Mouse (Mus musculus): ENCODE results near the gene Inhbc. TPM values are rescaled to one million over a fixed set of nuclear protein-coding genes. Genes with fewer than 3 reads are reported as not detected.

Inhbc gene
- polyA plus RNA-seq, 1 experiment from 2014 or later, result not detected

- Histone ChIP-seq H3K9ac (replicated peaks; ENCODE audit: low read length) (peak overlapping the region; percentile 72), H3K27me3 (ENCODE audit: control insufficient read depth, insufficient read depth, low read length) (no peaks in the 10 kb centered on the region), H3K27ac (replicated peaks; ENCODE audit: low read depth, low read length) (peak overlapping the region; percentile 89), H3K9me3 (replicated peaks; ENCODE audit: control insufficient read depth, low read length) (no peaks in the 10 kb centered on the region), H3K4me3 (ENCODE audit: low read depth, low read length) (peak overlapping the region; percentile 57), H3K4me1 (ENCODE audit: control insufficient read depth, insufficient read depth, low read length) (peaks cover 3% of the 10 kb centered on the region), H3K4me2 (ENCODE audit: low read depth, low read length) (peak overlapping the region; percentile 90), H3K36me3 (replicated peaks; ENCODE audit: control insufficient read depth, insufficient read depth, low read depth, low read length) (no peaks in the 10 kb centered on the region; the same call in 1 of the 2 replicates)
- DNase-seq (ENCODE audit: low spot score), result peak; percentile 89
- WGBS, result under 1% methylated on average over 40 of the region's 42 CpGs
- ATAC-seq (replicated peaks; ENCODE audit: insufficient number of reproducible peaks, low FRiP score, low TSS enrichment, low read depth), result 0 out of 2 replicates have a peak, but pooled peaks have one; percentile 5
These were observed 30.3 kb downstream of the Inhbc start for GRCm38 (mm10) chr10:127339683-127340576.

GRCm38 (mm10) chr10:127338930-127339682 is 31.1 kb downstream of the Inhbc start:
- H3K27ac ChIP-seq (replicated peaks; ENCODE audit: low read depth, low read length), result peak overlapping the region; percentile 72; the same call in 1 of the 2 replicates
- H3K4me3 ChIP-seq (ENCODE audit: low read depth, low read length), result peak overlapping the region; percentile 57
- no peaks in the 10 kb centered on the region; the same call in 1 of the 2 replicates for H3K36me3 ChIP-seq (replicated peaks; ENCODE audit: control insufficient read depth, insufficient read depth, low read depth, low read length)
- H3K9ac ChIP-seq (replicated peaks; ENCODE audit: low read length), result peak overlapping the region; percentile 55
- no peaks in the 10 kb centered on the region for H3K9me3 ChIP-seq (replicated peaks; ENCODE audit: control insufficient read depth, low read length)
- peak overlapping the region; percentile 90 for H3K4me2 ChIP-seq (ENCODE audit: low read depth, low read length)
- ATAC-seq (replicated peaks; ENCODE audit: insufficient number of reproducible peaks, low FRiP score, low TSS enrichment, low read depth) (peak; percentile 54), DNase-seq (ENCODE audit: low spot score) (peak; percentile 96)
- H3K27me3 ChIP-seq (ENCODE audit: control insufficient read depth, insufficient read depth, low read length), result no peaks in the 10 kb centered on the region
- under 1% methylated on average over 31 of the region's 31 CpGs for WGBS
- H3K4me1 ChIP-seq (ENCODE audit: control insufficient read depth, insufficient read depth, low read length), result peaks cover 3% of the 10 kb centered on the region

GRCm38 (mm10) chr10:127337536-127338099 is 32.6 kb downstream of the Inhbc start:
- Histone ChIP-seq H3K27ac (replicated peaks; ENCODE audit: low read depth, low read length) (no peak overlapping the region), H3K4me1 (ENCODE audit: control insufficient read depth, insufficient read depth, low read length) (peaks cover 3% of the 10 kb centered on the region), H3K9me3 (replicated peaks; ENCODE audit: control insufficient read depth, low read length) (no peaks in the 10 kb centered on the region), H3K4me3 (ENCODE audit: low read depth, low read length) (no peak overlapping the region), H3K4me2 (ENCODE audit: low read depth, low read length) (no peak overlapping the region), H3K36me3 (replicated peaks; ENCODE audit: control insufficient read depth, insufficient read depth, low read depth, low read length) (no peaks in the 10 kb centered on the region; the same call in none of the 2 replicates), H3K27me3 (ENCODE audit: control insufficient read depth, insufficient read depth, low read length) (no peaks in the 10 kb centered on the region), H3K9ac (replicated peaks; ENCODE audit: low read length) (no peak overlapping the region)
- 84% methylated on average over 6 of the region's 6 CpGs for WGBS
- DNase-seq (ENCODE audit: low spot score), result no peak
- ATAC-seq (replicated peaks; ENCODE audit: insufficient number of reproducible peaks, low FRiP score, low TSS enrichment, low read depth), result no peak

- no peak overlapping the region for H3K27ac ChIP-seq (replicated peaks; ENCODE audit: low read depth, low read length)
- H3K36me3 ChIP-seq (replicated peaks; ENCODE audit: control insufficient read depth, insufficient read depth, low read depth, low read length), result no peaks in the 10 kb centered on the region; the same call in none of the 2 replicates
- DNase-seq (ENCODE audit: low spot score), result no peak
- no peak overlapping the region for H3K4me2 ChIP-seq (ENCODE audit: low read depth, low read length)
- ATAC-seq (replicated peaks; ENCODE audit: insufficient number of reproducible peaks, low FRiP score, low TSS enrichment, low read depth), result no peak
- H3K27me3 ChIP-seq (ENCODE audit: control insufficient read depth, insufficient read depth, low read length), result no peaks in the 10 kb centered on the region
- WGBS, result 75% methylated on average over 5 of the region's 5 CpGs
- H3K4me1 ChIP-seq (ENCODE audit: control insufficient read depth, insufficient read depth, low read length), result peaks cover 3% of the 10 kb centered on the region
- H3K4me3 ChIP-seq (ENCODE audit: low read depth, low read length), result no peak overlapping the region
- H3K9ac ChIP-seq (replicated peaks; ENCODE audit: low read length), result no peak overlapping the region
- H3K9me3 ChIP-seq (replicated peaks; ENCODE audit: control insufficient read depth, low read length), result no peaks in the 10 kb centered on the region
These were observed 33.3 kb downstream of the Inhbc start for GRCm38 (mm10) chr10:127336952-127337351.

GRCm38 (mm10) chr10:127335271-127335670 is 35.0 kb downstream of the Inhbc start:
- Histone ChIP-seq H3K27ac (replicated peaks; ENCODE audit: low read depth, low read length) (no peak overlapping the region), H3K9me3 (replicated peaks; ENCODE audit: control insufficient read depth, low read length) (no peaks in the 10 kb centered on the region), H3K4me2 (ENCODE audit: low read depth, low read length) (no peak overlapping the region), H3K9ac (replicated peaks; ENCODE audit: low read length) (no peak overlapping the region), H3K4me1 (ENCODE audit: control insufficient read depth, insufficient read depth, low read length) (no peaks in the 10 kb centered on the region), H3K27me3 (ENCODE audit: control insufficient read depth, insufficient read depth, low read length) (no peaks in the 10 kb centered on the region), H3K36me3 (replicated peaks; ENCODE audit: control insufficient read depth, insufficient read depth, low read depth, low read length) (no peaks in the 10 kb centered on the region; the same call in none of the 2 replicates), H3K4me3 (ENCODE audit: low read depth, low read length) (no peak overlapping the region)
- ATAC-seq (replicated peaks; ENCODE audit: insufficient number of reproducible peaks, low FRiP score, low TSS enrichment, low read depth) (no peak), DNase-seq (ENCODE audit: low spot score) (no peak)
- 71% methylated on average over 1 of the region's 1 CpGs for WGBS

GRCm38 (mm10) chr10:127333152-127333551 is 37.1 kb downstream of the Inhbc start:
- H3K4me3 ChIP-seq (ENCODE audit: low read depth, low read length), result no peak overlapping the region
- DNase-seq (ENCODE audit: low spot score) (no peak), ATAC-seq (replicated peaks; ENCODE audit: insufficient number of reproducible peaks, low FRiP score, low TSS enrichment, low read depth) (no peak)
- no peak overlapping the region for H3K27ac ChIP-seq (replicated peaks; ENCODE audit: low read depth, low read length)
- H3K9me3 ChIP-seq (replicated peaks; ENCODE audit: control insufficient read depth, low read length), result no peaks in the 10 kb centered on the region
- peaks cover 2% of the 10 kb centered on the region for H3K27me3 ChIP-seq (ENCODE audit: control insufficient read depth, insufficient read depth, low read length)
- H3K4me1 ChIP-seq (ENCODE audit: control insufficient read depth, insufficient read depth, low read length), result no peaks in the 10 kb centered on the region
- WGBS, result 61% methylated on average over 5 of the region's 5 CpGs
- no peak overlapping the region for H3K9ac ChIP-seq (replicated peaks; ENCODE audit: low read length)
- H3K4me2 ChIP-seq (ENCODE audit: low read depth, low read length), result no peak overlapping the region
- no peaks in the 10 kb centered on the region; the same call in none of the 2 replicates for H3K36me3 ChIP-seq (replicated peaks; ENCODE audit: control insufficient read depth, insufficient read depth, low read depth, low read length)

GRCm38 (mm10) chr10:127332211-127332874 is 37.9 kb downstream of the Inhbc start:
- no peaks in the 10 kb centered on the region for H3K9me3 ChIP-seq (replicated peaks; ENCODE audit: control insufficient read depth, low read length)
- DNase-seq (ENCODE audit: low spot score), result peak; percentile 46
- no peak overlapping the region for H3K9ac ChIP-seq (replicated peaks; ENCODE audit: low read length)
- WGBS, result 34% methylated on average over 29 of the region's 31 CpGs
- peaks cover 10% of the 10 kb centered on the region for H3K27me3 ChIP-seq (ENCODE audit: control insufficient read depth, insufficient read depth, low read length)
- H3K36me3 ChIP-seq (replicated peaks; ENCODE audit: control insufficient read depth, insufficient read depth, low read depth, low read length), result no peaks in the 10 kb centered on the region; the same call in none of the 2 replicates
- no peak overlapping the region for H3K27ac ChIP-seq (replicated peaks; ENCODE audit: low read depth, low read length)
- H3K4me2 ChIP-seq (ENCODE audit: low read depth, low read length), result peak overlapping the region; percentile 16; the same call in 1 of the 2 replicates
- H3K4me3 ChIP-seq (ENCODE audit: low read depth, low read length), result no peak overlapping the region
- no peaks in the 10 kb centered on the region for H3K4me1 ChIP-seq (ENCODE audit: control insufficient read depth, insufficient read depth, low read length)
- ATAC-seq (replicated peaks; ENCODE audit: insufficient number of reproducible peaks, low FRiP score, low TSS enrichment, low read depth), result 0 out of 2 replicates have a peak, but pooled peaks have one; percentile 20
